Mouse (Mus musculus): ENCODE measurements around the gene Glyctk.

DNA sequence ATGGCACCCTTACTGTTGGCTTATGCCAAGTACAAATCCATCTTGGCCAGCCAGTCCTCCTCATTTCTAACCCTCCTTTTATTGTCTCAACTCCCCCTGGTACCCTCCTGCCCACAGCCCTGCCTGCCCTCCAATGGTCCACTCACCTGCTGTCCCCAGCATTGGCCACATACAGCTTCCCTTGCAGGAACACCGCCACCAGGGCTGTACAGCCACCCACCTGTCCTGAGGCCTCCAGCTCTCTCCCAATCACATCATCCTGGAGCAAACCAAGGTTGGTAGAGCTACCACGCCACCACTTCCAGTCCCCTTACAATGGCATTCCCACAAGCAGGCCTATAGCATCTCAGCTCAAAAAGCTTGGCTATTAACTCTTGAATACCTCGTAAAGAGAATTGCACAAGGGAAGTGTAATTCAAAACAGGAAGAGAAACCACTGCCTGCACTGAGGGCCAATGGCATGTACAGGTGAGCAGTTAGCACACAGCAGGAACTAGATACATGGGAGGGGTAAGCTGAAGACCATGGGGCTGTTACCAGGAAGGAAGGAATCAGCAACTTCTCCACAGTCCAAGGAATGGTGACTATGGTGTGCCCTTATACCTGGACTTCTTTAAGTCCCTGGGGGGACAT is 39.3 kb upstream of the Glyctk start:
- TF ChIP-seq FLI1 (IDR thresholded peaks at IDR 0.05; ENCODE audit: low read length) (no peak), GATA1 (IDR thresholded peaks at IDR 0.05; ENCODE audit: borderline replicate concordance, low read length) (no peak)
